In genomic region chr2:156839319-156840191, GRCm38 (mm10) we compare ENCODE assay signal across 8 mouse cellular contexts. TPM values are rescaled to one million over a fixed set of nuclear protein-coding genes. Genes with fewer than 3 reads are reported as not detected.
DNase-seq lines count a peak whose midpoint lies in the region; ATAC-seq and TF ChIP-seq lines count a peak whose summit lies in the region.

Gene Tgif2, plus strand, starts transcription at chr2:156840007.

- TF ChIP-seq POLR2A in liver, adult 2 months (IDR thresholded peaks at IDR 0.05; ENCODE audit: extremely low read depth, insufficient read depth, low read length) = no peak
- peak; percentile 81 for TF ChIP-seq POLR2A in myocyte (IDR thresholded peaks at IDR 0.05; ENCODE audit: insufficient read length, low read depth)

- ATAC-seq in CD4-positive, CD25-positive, alpha-beta regulatory T cell, adult 4 months = peak; percentile 84
- peak; percentile 75 for ATAC-seq in forebrain, embryonic 14.5 days
- peak; percentile 78 for ATAC-seq in hindbrain, embryonic 14.5 days (ENCODE audit: low FRiP score)

- no peaks in the 10 kb centered on the region for H3K27me3 ChIP-seq in forebrain, embryonic 14.5 days (replicated peaks; ENCODE audit: control insufficient read depth, insufficient read depth, low read length)
- peaks cover 19% of the 10 kb centered on the region for H3K27me3 ChIP-seq in hindbrain, embryonic 14.5 days (ENCODE audit: control insufficient read depth, insufficient read depth, low read length)
- peaks cover 11% of the 10 kb centered on the region for H3K27me3 ChIP-seq in liver, adult 2 months (ENCODE audit: control insufficient read depth, insufficient read depth, low read length)
- H3K27me3 ChIP-seq in myocyte (ENCODE audit: control insufficient read depth, insufficient read depth, insufficient read length) = no peaks in the 10 kb centered on the region

- intact Hi-C loops in left cerebral cortex, postnatal 36 days (cut with DNase I) = no loop called here

- H3K4me2 ChIP-seq in forebrain, embryonic 14.5 days (ENCODE audit: low read length) = peak within 1 kb of the TSS; percentile 83
- peak within 1 kb of the TSS; percentile 95 for H3K4me2 ChIP-seq in hindbrain, embryonic 14.5 days (replicated peaks)
- H3K4me2 ChIP-seq in myocyte (ENCODE audit: low read depth) = peak within 1 kb of the TSS; percentile 100

- TF ChIP-seq CTCF in liver, adult 2 months (IDR thresholded peaks at IDR 0.05; ENCODE audit: low read depth, low read length) = no peak

- WGBS in forebrain, embryonic 14.5 days = 2% methylated on average over 55 of the region's 61 CpGs
- WGBS in hindbrain, embryonic 14.5 days = 3% methylated on average over 49 of the region's 61 CpGs
- WGBS in liver, adult 2 months = 15% methylated on average over 58 of the region's 61 CpGs

- H3ac ChIP-seq in myocyte (ENCODE audit: control insufficient read depth, insufficient read length) = peak within 1 kb of the TSS; percentile 86

- peak; percentile 25 to 37 for DNase-seq in adrenal gland, adult 18-20 months (ENCODE audit: low spot score in 2 of 2)
- peak; percentile 92 for DNase-seq in forebrain, embryonic 14.5 days (ENCODE audit: low spot score)
- peak; percentile 77 for DNase-seq in hindbrain, embryonic 14.5 days (ENCODE audit: low spot score)
- no peak for DNase-seq in liver, adult 2 months (ENCODE audit: extremely low read depth, low read depth, low spot score)
- DNase-seq in testis, postnatal 14 days (ENCODE audit: low spot score) = peak; percentile 88
- DNase-seq in left cerebral cortex, postnatal 36 days (ENCODE audit: low spot score in 2 of 2) = no peak

- H3K36me3 ChIP-seq in forebrain, embryonic 14.5 days (ENCODE audit: control insufficient read depth, insufficient read depth, low read length) = no peaks in the 10 kb centered on the region
- no peaks in the 10 kb centered on the region for H3K36me3 ChIP-seq in hindbrain, embryonic 14.5 days (replicated peaks; ENCODE audit: control insufficient read depth, insufficient read depth)
- no peaks in the 10 kb centered on the region for H3K36me3 ChIP-seq in liver, adult 2 months (ENCODE audit: control insufficient read depth, insufficient read depth, low read length)
- H3K36me3 ChIP-seq in myocyte (ENCODE audit: control insufficient read depth, insufficient read depth) = no peaks in the 10 kb centered on the region

- H3K4me3 ChIP-seq in forebrain, embryonic 14.5 days (ENCODE audit: low read depth, low read length) = peak within 1 kb of the TSS; percentile 79
- H3K4me3 ChIP-seq in hindbrain, embryonic 14.5 days (replicated peaks; ENCODE audit: low read length) = peak within 1 kb of the TSS; percentile 62
- H3K4me3 ChIP-seq in liver, adult 2 months (ENCODE audit: insufficient read depth, low read depth, low read length) = peak within 1 kb of the TSS; percentile 54
- peak within 1 kb of the TSS; percentile 56 for H3K4me3 ChIP-seq in myocyte

- peak within 1 kb of the TSS; percentile 92 for H3K27ac ChIP-seq in forebrain, embryonic 14.5 days (ENCODE audit: low read depth, low read length)
- peak within 1 kb of the TSS; percentile 74 for H3K27ac ChIP-seq in hindbrain, embryonic 14.5 days
- no peak within 1 kb of the TSS for H3K27ac ChIP-seq in liver, adult 2 months (replicated peaks; ENCODE audit: insufficient read depth, low read depth, low read length)

- H3K9ac ChIP-seq in forebrain, embryonic 14.5 days (ENCODE audit: low read length) = peak within 1 kb of the TSS; percentile 81
- H3K9ac ChIP-seq in hindbrain, embryonic 14.5 days = peak within 1 kb of the TSS; percentile 69
- peak within 1 kb of the TSS; percentile 67 for H3K9ac ChIP-seq in liver, adult 2 months (ENCODE audit: low read depth, low read length)

- no peaks in the 10 kb centered on the region for H3K9me3 ChIP-seq in forebrain, embryonic 14.5 days (replicated peaks; ENCODE audit: control insufficient read depth, low read length)
- H3K9me3 ChIP-seq in hindbrain, embryonic 14.5 days (ENCODE audit: control insufficient read depth, low read length) = no peaks in the 10 kb centered on the region

- peaks cover 27% of the 10 kb centered on the region for H3K4me1 ChIP-seq in forebrain, embryonic 14.5 days (ENCODE audit: control insufficient read depth, insufficient read depth, low read length)
- peaks cover 15% of the 10 kb centered on the region; the same call in 1 of the 2 replicates for H3K4me1 ChIP-seq in hindbrain, embryonic 14.5 days (replicated peaks; ENCODE audit: control insufficient read depth, insufficient read depth, low read length)
- H3K4me1 ChIP-seq in liver, adult 2 months (ENCODE audit: control insufficient read depth, insufficient read depth, low read length) = peaks cover 2% of the 10 kb centered on the region

- no peaks in the 10 kb centered on the region for H3K79me2 ChIP-seq in liver, adult 2 months (ENCODE audit: control insufficient read depth, insufficient read depth, low read length)
- H3K79me2 ChIP-seq in myocyte (ENCODE audit: control insufficient read depth, insufficient read depth) = peaks cover 33% of the 10 kb centered on the region

TF ChIP-seq in myocyte, 11 proteins besides CTCF, POLR2A, EP300 and RAD21:
- TF ChIP-seq POLR2AphosphoS2 (IDR thresholded peaks at IDR 0.05; ENCODE audit: insufficient read length, low read depth) = peak; percentile 35
- TF ChIP-seq SRF (IDR thresholded peaks at IDR 0.05; ENCODE audit: control insufficient read depth, insufficient read length, low read depth) = no peak
- peak in 1 of 3 experiments; percentile 32 for TF ChIP-seq MYOD1 (IDR thresholded peaks at IDR 0.05; ENCODE audit: control insufficient read depth in 1 of 3, insufficient read length in 2 of 3, low read depth in 2 of 3)
TF ChIP-seq in myocyte: peak in this region for 2.

RNA-seq across cellular contexts. Expression of gene Tgif2, which starts in this region (rescaled TPM):
- 10 to 100 TPM; 10.4 to 14.6 TPM for polyA plus RNA-seq in CD4-positive, CD25-positive, alpha-beta regulatory T cell, adult 4 months (2017; shearing (Covaris generic))
- 1 to 10 TPM; 2.0 to 2.1 TPM for total RNA-seq in adrenal gland, adult 18-20 months (2021)
- 45.1 and 48.0 TPM in 2 replicates for polyA plus RNA-seq in forebrain, embryonic 14.5 days (2014; fragmentation: Nextera tagmentation; extraction: Ambion mirVana)
- 18.9 and 21.5 TPM in 2 replicates for polyA plus RNA-seq in hindbrain, embryonic 14.5 days (2014; fragmentation: Nextera tagmentation; extraction: Ambion mirVana)
- total RNA-seq in liver, adult 2 months (2014; rRNA removed) = 0.28 and 0.67 TPM in 2 replicates
- polyA plus RNA-seq in liver, adult 2 months (2012; rRNA removed) = 0.65 and 0.77 TPM in 2 replicates
- polyA plus RNA-seq in myocyte (2012; fragmentation: generic; extraction: Trizol) = 11.2 TPM
- total RNA-seq in left cerebral cortex, postnatal 36 days (2021) = under 1 TPM; 0.61 to 0.76 TPM

Comparison
In these comparisons a context has a peak if more than half of its experiments do, and no peak if none do; other contexts are left out.
1. DNase-seq: peak in adrenal gland, adult 18-20 months (2 of 2), forebrain, embryonic 14.5 days (single experiment), hindbrain, embryonic 14.5 days (single experiment) and testis, postnatal 14 days (single experiment); none in liver, adult 2 months (single experiment) and left cerebral cortex, postnatal 36 days (0 of 2).
2. Peak in every context shown above with its lines, with median percentiles within 50 percentile points of each other: ATAC-seq, H3K4me2 ChIP-seq, H3K4me3 ChIP-seq and H3K9ac ChIP-seq.